Mouse (Mus musculus) midbrain, embryonic 13.5 days (tissue): ENCODE data around the gene Rai1. TPM values are rescaled to one million over a fixed set of nuclear protein-coding genes. Genes with fewer than 3 reads are reported as not detected.

Experiments used
- ATAC-seq: fragments of 200-750 bp; cut with Nextera tagmentation; 2 replicates; pipeline ENCODE4 v1.8.0; 2017; ENCODE audit warnings: mild to moderate bottlenecking, moderate TSS enrichment, moderate library complexity
- H3K27ac ChIP-seq: fragments of 300-500 bp; sonication (generic); 2 replicates; pipeline ENCODE4 v1.5.1; 2015; ENCODE audit warnings: inconsistent platforms, mild to moderate bottlenecking, moderate library complexity
- H3K27me3 ChIP-seq: fragments of 300-500 bp; sonication (generic); 2 replicates; pipeline ENCODE4 v1.6.1; 2015; ENCODE audit warnings: mild to moderate bottlenecking, inconsistent platforms
- H3K36me3 ChIP-seq: fragments of 300-500 bp; sonication (generic); 2 replicates; pipeline ENCODE4 v1.6.1; 2015; ENCODE audit warnings: mild to moderate bottlenecking, inconsistent platforms
- H3K4me1 ChIP-seq: fragments of 300-500 bp; sonication (generic); replicated peaks from 2 replicates; pipeline ENCODE4 v1.6.1; 2015; ENCODE audit warnings: inconsistent platforms
- H3K4me2 ChIP-seq: fragments of 300-500 bp; sonication (generic); replicated peaks from 2 replicates; pipeline ENCODE4 v1.6.1; 2015; ENCODE audit warnings: moderate library complexity, mild to moderate bottlenecking, inconsistent platforms
- H3K4me3 ChIP-seq: fragments of 300-500 bp; sonication (generic); replicated peaks from 2 replicates; pipeline ENCODE4 v1.5.1; 2015; ENCODE audit warnings: mild to moderate bottlenecking, inconsistent platforms
- H3K9ac ChIP-seq: fragments of 300-500 bp; sonication (generic); replicated peaks from 2 replicates; pipeline ENCODE4 v1.6.1; 2015; ENCODE audit warnings: mild to moderate bottlenecking, inconsistent platforms
- H3K9me3 ChIP-seq: fragments of 300-500 bp; sonication (generic); 2 replicates; pipeline ENCODE4 v1.6.1; 2016; ENCODE audit warnings: mild to moderate bottlenecking, inconsistent platforms
- WGBS: fragments of 180-500 bp; shearing (Covaris S2); methylation state at CpG from one replicate; pipeline ENCODE4 v1.1.7; 2015; 5-methylcytosine and 5-hydroxymethylcytosine counted together
- polyA plus RNA-seq: library from polyadenylated mRNA; unstranded; fragments of >200 nt; fragmentation: Nextera tagmentation; extraction: Ambion mirVana; gene quantifications from 2 replicates; pipeline ENCODE4 v1.2.1, GENCODE M21; 2015

Rai1 gene
- polyA plus RNA-seq, 1 experiment from 2014 or later = 32.7 TPM

DNA sequence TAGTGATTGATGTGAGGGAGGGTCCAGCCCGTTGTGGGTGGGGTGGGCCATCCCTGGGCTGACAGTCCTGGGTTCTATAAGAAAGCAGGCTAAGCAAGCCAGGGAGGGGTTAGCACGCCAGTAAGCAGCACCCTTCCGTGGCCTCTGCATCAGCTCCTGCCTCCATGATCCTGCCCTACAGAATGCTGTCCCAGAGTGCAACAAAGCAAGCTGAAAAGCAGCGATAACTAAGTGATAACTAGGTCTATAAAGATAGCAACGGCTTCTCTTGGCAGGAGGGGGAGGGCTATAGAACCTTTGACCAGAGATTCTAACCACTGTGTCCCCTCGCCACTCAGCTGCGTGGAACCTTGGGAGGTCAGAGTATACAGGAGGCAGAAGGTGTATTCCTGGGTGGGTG lies 112.7 kb downstream of the Rai1 start:
- Histone ChIP-seq H3K27ac (no peak overlapping the region), H3K9me3 (no peaks in the 10 kb centered on the region)
- WGBS = 92% methylated on average over 7 of the region's 7 CpGs

GRCm38 (mm10) chr11:60219609-60220008 lies 114.8 kb downstream of the Rai1 start:
- Histone ChIP-seq H3K4me3 (peak overlapping the region; percentile 57), H3K27ac (0 out of 2 replicates have a peak overlapping the region, but pooled peaks have one; percentile 5), H3K36me3 (no peaks in the 10 kb centered on the region), H3K9me3 (no peaks in the 10 kb centered on the region), H3K4me1 (peaks cover 39% of the 10 kb centered on the region), H3K27me3 (0 out of 2 replicates have a peak, but pooled peaks cover 4% of the 10 kb centered on the region), H3K9ac (peak overlapping the region; percentile 65), H3K4me2 (peak overlapping the region; percentile 62)
- ATAC-seq = no peak
- WGBS = 57% methylated on average over 8 of the region's 8 CpGs

More for the DNA sequence above, 112.7 kb downstream of the Rai1 start:
- Histone ChIP-seq H3K4me2 (no peak overlapping the region), H3K9ac (no peak overlapping the region), H3K4me3 (no peak overlapping the region), H3K27me3 (0 out of 2 replicates have a peak, but pooled peaks cover 4% of the 10 kb centered on the region), H3K4me1 (peaks cover 35% of the 10 kb centered on the region), H3K36me3 (no peaks in the 10 kb centered on the region)
- no peak for ATAC-seq

GRCm38 (mm10) chr11:60220291-60220804 lies 115.5 kb downstream of the Rai1 start:
- Histone ChIP-seq H3K36me3 (no peaks in the 10 kb centered on the region), H3K27ac (0 out of 2 replicates have a peak overlapping the region, but pooled peaks have one; percentile 5), H3K9ac (peak overlapping the region; percentile 65), H3K4me3 (peak overlapping the region; percentile 57), H3K9me3 (no peaks in the 10 kb centered on the region), H3K27me3 (0 out of 2 replicates have a peak, but pooled peaks cover 4% of the 10 kb centered on the region), H3K4me2 (peak overlapping the region; percentile 62), H3K4me1 (peaks cover 39% of the 10 kb centered on the region)
- peak; percentile 74 for ATAC-seq
- under 1% methylated on average over 46 of the region's 46 CpGs for WGBS

GRCm38 (mm10) chr11:60221425-60221824 lies 116.6 kb downstream of the Rai1 start:
- H3K9me3 ChIP-seq = no peaks in the 10 kb centered on the region
- H3K9ac ChIP-seq = no peak overlapping the region
- WGBS = 74% methylated on average over 6 of the region's 6 CpGs
- no peak overlapping the region for H3K4me2 ChIP-seq
- ATAC-seq = no peak
- H3K36me3 ChIP-seq = no peaks in the 10 kb centered on the region
- no peak overlapping the region for H3K27ac ChIP-seq
- H3K27me3 ChIP-seq = 0 out of 2 replicates have a peak, but pooled peaks cover 4% of the 10 kb centered on the region
- H3K4me3 ChIP-seq = no peak overlapping the region
- H3K4me1 ChIP-seq = peaks cover 39% of the 10 kb centered on the region

DNA sequence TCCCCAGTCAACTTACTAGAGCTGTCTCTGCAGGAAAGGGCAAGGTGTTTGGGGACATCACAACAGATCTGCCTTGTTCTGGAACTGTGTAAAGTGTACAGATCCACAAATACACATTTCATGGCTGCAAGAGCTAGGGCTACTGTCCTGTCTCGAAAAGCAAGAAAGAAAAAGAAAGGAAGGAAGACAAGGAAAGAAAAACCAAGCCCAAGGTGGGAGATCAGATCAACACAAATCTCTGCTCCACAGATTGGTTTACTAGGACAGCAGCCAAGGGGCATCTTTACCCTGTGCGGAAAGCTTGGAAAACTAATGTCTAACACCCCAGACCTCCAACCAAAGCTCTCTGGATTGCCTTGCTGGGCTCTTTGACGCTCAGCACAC lies 117.3 kb downstream of the Rai1 start:
- no peak for ATAC-seq
- 56% methylated on average over 3 of the region's 3 CpGs for WGBS
- H3K9ac ChIP-seq = no peak overlapping the region
- H3K4me1 ChIP-seq = peaks cover 39% of the 10 kb centered on the region
- H3K27ac ChIP-seq = no peak overlapping the region
- H3K4me3 ChIP-seq = no peak overlapping the region
- H3K9me3 ChIP-seq = no peaks in the 10 kb centered on the region
- H3K4me2 ChIP-seq = peak overlapping the region; percentile 60
- H3K36me3 ChIP-seq = no peaks in the 10 kb centered on the region
- 0 out of 2 replicates have a peak, but pooled peaks cover 4% of the 10 kb centered on the region for H3K27me3 ChIP-seq

GRCm38 (mm10) chr11:60222469-60223236 lies 117.8 kb downstream of the Rai1 start, which contains the start of gene Srebf1:
Gene Srebf1 (minus strand): TSS chr11:60222581.
- 7% methylated on average over 46 of the region's 46 CpGs for WGBS
- peak within 1 kb of the TSS; percentile 34 for H3K4me3 ChIP-seq
- H3K4me2 ChIP-seq = peak within 1 kb of the TSS; percentile 60
- H3K9ac ChIP-seq = peak within 1 kb of the TSS; percentile 58
- no peaks in the 10 kb centered on the region for H3K9me3 ChIP-seq
- 0 out of 2 replicates have a peak, but pooled peaks cover 4% of the 10 kb centered on the region for H3K27me3 ChIP-seq
- H3K27ac ChIP-seq = peak within 1 kb of the TSS; percentile 74
- H3K36me3 ChIP-seq = no peaks in the 10 kb centered on the region
- ATAC-seq = peak; percentile 70
- H3K4me1 ChIP-seq = peaks cover 39% of the 10 kb centered on the region

DNA sequence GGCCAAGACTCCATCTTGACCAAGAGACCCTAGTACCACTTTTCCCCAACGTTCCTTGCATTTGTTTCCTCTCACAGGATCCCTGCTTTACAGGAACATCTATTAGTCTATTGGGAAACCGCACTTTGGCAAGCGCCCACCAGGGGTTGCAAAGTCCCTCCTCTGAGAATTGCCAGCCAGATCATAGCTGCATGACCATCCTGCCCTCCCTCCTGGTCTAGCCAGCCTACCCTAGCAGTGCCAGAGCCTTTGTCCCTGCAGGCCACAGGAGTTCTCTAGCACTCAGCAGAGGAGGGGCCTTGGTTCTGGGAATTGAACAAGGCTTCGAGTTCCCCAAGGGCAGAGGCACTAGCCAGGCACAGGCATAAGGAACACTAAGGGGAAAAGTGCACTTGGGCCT lies 119.9 kb downstream of the Rai1 start:
- H3K9me3 ChIP-seq = no peaks in the 10 kb centered on the region
- peaks cover 17% of the 10 kb centered on the region for H3K36me3 ChIP-seq
- no peak overlapping the region for H3K4me3 ChIP-seq
- H3K4me2 ChIP-seq = no peak overlapping the region
- 0 out of 2 replicates have a peak, but pooled peaks cover 4% of the 10 kb centered on the region for H3K27me3 ChIP-seq
- H3K27ac ChIP-seq = no peak overlapping the region
- no peak for ATAC-seq
- H3K9ac ChIP-seq = no peak overlapping the region
- 60% methylated on average over 4 of the region's 4 CpGs for WGBS
- H3K4me1 ChIP-seq = peaks cover 25% of the 10 kb centered on the region

DNA sequence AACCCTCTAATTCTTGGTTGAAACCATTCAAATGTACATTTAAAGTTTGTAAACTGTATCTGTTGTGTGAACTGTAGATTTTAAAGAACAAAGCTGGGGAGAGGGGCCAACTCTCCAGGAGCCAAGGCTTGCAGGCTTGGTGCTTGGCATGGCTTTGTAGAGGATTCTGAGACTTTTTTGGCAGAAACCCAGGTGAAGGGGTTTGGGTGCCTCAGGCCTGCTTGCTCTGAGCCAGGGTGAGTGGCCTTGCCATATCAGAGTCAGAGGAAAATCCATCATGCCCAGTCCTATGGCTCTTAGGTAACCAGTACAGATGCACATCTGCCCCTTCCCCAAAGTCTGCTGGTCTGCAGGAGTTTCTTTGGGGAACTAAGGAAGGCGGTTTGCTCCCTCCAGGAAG lies 121.1 kb downstream of the Rai1 start:
- no peak overlapping the region for H3K4me2 ChIP-seq
- 0 out of 2 replicates have a peak, but pooled peaks cover 4% of the 10 kb centered on the region for H3K27me3 ChIP-seq
- peaks cover 16% of the 10 kb centered on the region for H3K4me1 ChIP-seq
- no peak overlapping the region for H3K4me3 ChIP-seq
- no peaks in the 10 kb centered on the region for H3K9me3 ChIP-seq
- ATAC-seq = no peak
- H3K36me3 ChIP-seq = peaks cover 20% of the 10 kb centered on the region
- no peak overlapping the region for H3K9ac ChIP-seq
- H3K27ac ChIP-seq = no peak overlapping the region
- WGBS = 68% methylated on average over 1 of the region's 1 CpGs

DNA sequence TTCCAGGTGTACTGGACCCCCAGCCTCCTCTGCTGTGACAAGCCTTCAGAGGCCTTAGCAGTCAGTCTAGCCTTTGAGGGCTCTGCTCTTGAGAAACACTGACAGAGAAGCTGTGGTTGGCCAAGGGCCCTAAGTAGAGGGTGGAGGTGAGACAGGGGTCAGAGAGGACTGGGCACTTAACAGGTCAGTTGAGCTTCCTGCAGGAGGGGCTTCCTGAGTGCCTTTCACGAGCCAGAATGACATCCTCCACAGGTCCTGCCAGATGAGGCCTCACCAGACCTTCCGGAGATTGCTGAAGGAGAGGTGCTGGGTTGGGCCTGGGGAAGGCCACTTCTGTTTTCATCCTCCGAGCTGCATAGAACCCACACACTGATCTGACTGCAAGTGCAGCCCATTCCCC lies 123.7 kb downstream of the Rai1 start:
- H3K4me1 ChIP-seq = peaks cover 20% of the 10 kb centered on the region
- H3K36me3 ChIP-seq = peaks cover 20% of the 10 kb centered on the region
- no peaks in the 10 kb centered on the region for H3K9me3 ChIP-seq
- no peak overlapping the region for H3K27ac ChIP-seq
- no peak overlapping the region for H3K4me2 ChIP-seq
- H3K9ac ChIP-seq = no peak overlapping the region
- H3K27me3 ChIP-seq = no peaks in the 10 kb centered on the region
- 80% methylated on average over 3 of the region's 3 CpGs for WGBS
- no peak for ATAC-seq
- no peak overlapping the region for H3K4me3 ChIP-seq

- no peak overlapping the region for H3K27ac ChIP-seq
- H3K4me2 ChIP-seq = no peak overlapping the region
- peaks cover 20% of the 10 kb centered on the region for H3K36me3 ChIP-seq
- no peak for ATAC-seq
- H3K9me3 ChIP-seq = no peaks in the 10 kb centered on the region
- H3K4me3 ChIP-seq = no peak overlapping the region
- H3K9ac ChIP-seq = no peak overlapping the region
- 76% methylated on average over 13 of the region's 13 CpGs for WGBS
- H3K4me1 ChIP-seq = peaks cover 23% of the 10 kb centered on the region
- H3K27me3 ChIP-seq = no peaks in the 10 kb centered on the region
Measured at GRCm38 (mm10) chr11:60229821-60230220, 125.0 kb downstream of the Rai1 start.

DNA sequence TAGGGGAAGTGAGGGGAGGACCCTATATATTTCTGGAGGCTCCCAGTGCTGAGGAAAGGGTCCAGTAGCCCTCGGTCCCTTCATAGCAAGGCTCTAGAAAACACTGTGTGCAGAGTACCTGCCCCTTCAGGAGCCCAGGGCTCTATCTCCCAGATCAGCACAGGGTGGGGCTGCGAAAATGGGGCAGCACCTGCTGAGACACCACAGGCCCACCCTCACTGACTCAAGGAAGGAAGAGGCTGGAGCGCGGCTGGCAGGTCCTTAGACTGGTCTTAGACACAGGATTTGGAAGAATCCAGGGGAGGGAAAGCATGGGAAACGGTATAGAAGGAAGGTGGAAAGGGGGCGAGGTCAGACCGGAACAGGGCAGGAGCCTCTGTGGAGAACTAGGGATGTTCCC lies 125.7 kb downstream of the Rai1 start:
- WGBS = 90% methylated on average over 7 of the region's 7 CpGs
- Histone ChIP-seq H3K27me3 (no peaks in the 10 kb centered on the region), H3K9ac (no peak overlapping the region), H3K4me3 (no peak overlapping the region), H3K9me3 (no peaks in the 10 kb centered on the region), H3K4me2 (no peak overlapping the region), H3K36me3 (peaks cover 24% of the 10 kb centered on the region), H3K27ac (no peak overlapping the region), H3K4me1 (peaks cover 23% of the 10 kb centered on the region)
- ATAC-seq = 0 out of 2 replicates have a peak, but pooled peaks have one; percentile 16

DNA sequence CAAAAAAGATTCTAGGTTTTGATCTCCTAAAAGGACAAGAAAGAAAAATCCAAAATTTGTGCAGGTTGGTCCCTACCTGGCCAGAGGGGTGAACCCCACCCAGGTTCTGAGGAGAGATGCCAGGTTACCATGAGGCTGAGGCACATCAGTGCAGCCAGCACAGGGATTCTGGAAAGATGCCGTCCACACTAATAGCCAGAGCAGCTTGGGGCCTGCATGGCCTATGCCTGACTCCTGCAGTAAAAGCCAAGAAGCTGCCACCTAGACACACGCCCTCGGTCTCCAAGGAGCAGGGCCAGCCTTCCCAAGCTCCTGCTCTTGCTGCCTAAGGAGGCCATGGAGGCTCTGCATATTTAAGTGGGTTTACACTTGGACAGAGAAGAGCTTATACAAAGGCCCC lies 126.5 kb downstream of the Rai1 start:
- Histone ChIP-seq H3K27me3 (no peaks in the 10 kb centered on the region), H3K36me3 (peaks cover 27% of the 10 kb centered on the region), H3K4me2 (no peak overlapping the region), H3K4me1 (peaks cover 23% of the 10 kb centered on the region), H3K9me3 (no peaks in the 10 kb centered on the region), H3K27ac (no peak overlapping the region), H3K4me3 (no peak overlapping the region), H3K9ac (no peak overlapping the region)
- 61% methylated on average over 3 of the region's 3 CpGs for WGBS
- ATAC-seq = no peak
